Mouse (Mus musculus) myocyte (in vitro differentiated cells): Measurements from ENCODE around the gene Krtcap2.

ENCODE experiments used
- CEBPB ChIP-seq: IDR thresholded peaks from 2 replicates; pipeline ENCODE4 v1.6.1; 2011; ENCODE audit warnings: mild to moderate bottlenecking, moderate library complexity; ENCODE audit not compliant: poor library complexity, insufficient read depth, severe bottlenecking
- E2F4 ChIP-seq: IDR thresholded peaks from one replicate; pipeline ENCODE4 v1.6.1; 2011; ENCODE audit warnings: mild to moderate bottlenecking, control low read depth, moderate library complexity; ENCODE audit not compliant: insufficient read depth
- MAX ChIP-seq: IDR thresholded peaks from one replicate; pipeline ENCODE4 v1.6.1; 2011; ENCODE audit warnings: low read depth, mild to moderate bottlenecking, control low read depth
- MYOD1 ChIP-seq, 3 experiments: IDR thresholded peaks; one replicate each; pipeline ENCODE4 v1.6.1; 2011; ENCODE audit warnings: control low read depth in 2 of 3, low read depth in 2 of 3, mild to moderate bottlenecking in 2 of 3, moderate library complexity in 1 of 3; ENCODE audit not compliant: insufficient read length in 2 of 3, control insufficient read depth in 1 of 3
- POLR2A ChIP-seq: IDR thresholded peaks from one replicate; pipeline ENCODE4 v1.6.1; 2011; ENCODE audit warnings: low read depth, mild to moderate bottlenecking, control low read depth, moderate library complexity; ENCODE audit not compliant: insufficient read length
- POLR2AphosphoS2 ChIP-seq: IDR thresholded peaks from one replicate; pipeline ENCODE4 v1.6.1; 2011; ENCODE audit warnings: low read depth, control low read depth; ENCODE audit not compliant: insufficient read length
- REST ChIP-seq: IDR thresholded peaks from one replicate; pipeline ENCODE4 v1.6.1; 2011; ENCODE audit warnings: mild to moderate bottlenecking, control low read depth, moderate library complexity; ENCODE audit not compliant: insufficient read depth, insufficient read length
- SRF ChIP-seq: IDR thresholded peaks from one replicate; pipeline ENCODE4 v1.6.1; 2011; ENCODE audit warnings: low read depth; ENCODE audit not compliant: control insufficient read depth, insufficient read length
- TCF12 ChIP-seq: IDR thresholded peaks from one replicate; pipeline ENCODE4 v1.6.1; 2011; ENCODE audit warnings: mild to moderate bottlenecking, control low read depth; ENCODE audit not compliant: poor library complexity, insufficient read depth, severe bottlenecking
- USF1 ChIP-seq: IDR thresholded peaks from one replicate; pipeline ENCODE4 v1.6.1; 2011; ENCODE audit warnings: low read depth, mild to moderate bottlenecking, control low read depth, moderate library complexity

- no peak for TF ChIP-seq POLR2A
- TF ChIP-seq E2F4 = no peak
- no peak for TF ChIP-seq MYOD1 (IDR thresholded peaks at IDR 0.05; ENCODE audit: control insufficient read depth in 1 of 3, insufficient read length in 2 of 3, low read depth in 2 of 3)
- TF ChIP-seq MAX = no peak
- no peak for TF ChIP-seq USF1
- TF ChIP-seq POLR2AphosphoS2 = no peak
- no peak for TF ChIP-seq CEBPB
- TF ChIP-seq SRF = no peak
- TF ChIP-seq REST = no peak
- TF ChIP-seq TCF12 = no peak
Observed at GRCm38 (mm10) chr3:89268916-89269315, 23.1 kb downstream of the Krtcap2 start.
